Mouse (Mus musculus) midbrain, embryonic 16.5 days (tissue): ENCODE data around the gene Sun1. TPM values are rescaled to one million over a fixed set of nuclear protein-coding genes. Genes with fewer than 3 reads are reported as not detected.

Experiments used
- ATAC-seq: fragments of 200-750 bp; cut with Nextera tagmentation; 2 replicates; pipeline ENCODE4 v1.8.0; 2017; ENCODE audit warnings: moderate TSS enrichment
- H3K27ac ChIP-seq: fragments of 300-500 bp; sonication (generic); 2 replicates; pipeline ENCODE4 v1.5.1; 2014; ENCODE audit warnings: mild to moderate bottlenecking, low read length, mixed read lengths
- H3K27me3 ChIP-seq: fragments of 300-500 bp; sonication (generic); 2 replicates; pipeline ENCODE4 v1.6.1; 2014; ENCODE audit warnings: low read depth, low read length, mixed read lengths; ENCODE audit not compliant: control insufficient read depth, insufficient read depth
- H3K36me3 ChIP-seq: fragments of 300-500 bp; sonication (generic); 2 replicates; pipeline ENCODE4 v1.6.1; 2014; ENCODE audit warnings: mild to moderate bottlenecking, low read length, moderate library complexity, mixed read lengths; ENCODE audit not compliant: control insufficient read depth, insufficient read depth
- H3K4me1 ChIP-seq: fragments of 300-500 bp; sonication (generic); 2 replicates; pipeline ENCODE4 v1.6.1; 2014; ENCODE audit warnings: mild to moderate bottlenecking, low read length, mixed read lengths; ENCODE audit not compliant: control insufficient read depth, insufficient read depth
- H3K4me2 ChIP-seq: fragments of 300-500 bp; sonication (generic); 2 replicates; pipeline ENCODE4 v1.6.1; 2014; ENCODE audit warnings: mild to moderate bottlenecking, low read length, mixed read lengths
- H3K4me3 ChIP-seq: fragments of 300-500 bp; sonication (generic); 2 replicates; pipeline ENCODE4 v1.5.1; 2014; ENCODE audit warnings: low read depth, mild to moderate bottlenecking, low read length, moderate library complexity, mixed read lengths
- H3K9ac ChIP-seq: fragments of 300-500 bp; sonication (generic); 2 replicates; pipeline ENCODE4 v1.6.1; 2014; ENCODE audit warnings: low read depth, low read length, mixed read lengths
- H3K9me3 ChIP-seq: fragments of 300-500 bp; sonication (generic); replicated peaks from 2 replicates; pipeline ENCODE4 v1.6.1; 2014; ENCODE audit warnings: mild to moderate bottlenecking, low read length, mixed read lengths; ENCODE audit not compliant: control insufficient read depth, poor library complexity, severe bottlenecking
- WGBS: fragments of 180-500 bp; shearing (Covaris S2); extraction: QIAGEN DNeasy Blood & Tissue Kit; methylation state at CpG from one replicate; pipeline ENCODE4 v1.1.7; 2014; 5-methylcytosine and 5-hydroxymethylcytosine counted together
- polyA plus RNA-seq: library from polyadenylated mRNA; unstranded; fragments of >200 nt; fragmentation: Nextera tagmentation; extraction: Ambion mirVana; gene quantifications from 2 replicates; pipeline ENCODE4 v1.2.1, GENCODE M21; 2015

Gene Sun1
- polyA plus RNA-seq, 1 experiment from 2014 or later, result 47.4 TPM

- Histone ChIP-seq H3K27me3 (no peaks in the 10 kb centered on the region), H3K9me3 (no peaks in the 10 kb centered on the region), H3K4me2 (no peak overlapping the region), H3K4me1 (no peaks in the 10 kb centered on the region), H3K9ac (no peak overlapping the region), H3K27ac (no peak overlapping the region), H3K4me3 (no peak overlapping the region), H3K36me3 (peaks cover 11% of the 10 kb centered on the region)
- WGBS, result 97% methylated on average over 5 of the region's 5 CpGs
- no peak for ATAC-seq
These were observed 14.7 kb downstream of the Sun1 start for GRCm38 (mm10) chr5:139215184-139215583.

GRCm38 (mm10) chr5:139216121-139216520 lies 15.7 kb downstream of the Sun1 start:
- no peak for ATAC-seq
- Histone ChIP-seq H3K9me3 (no peaks in the 10 kb centered on the region), H3K27ac (no peak overlapping the region), H3K4me2 (no peak overlapping the region), H3K36me3 (peaks cover 10% of the 10 kb centered on the region), H3K27me3 (no peaks in the 10 kb centered on the region), H3K4me3 (no peak overlapping the region), H3K4me1 (no peaks in the 10 kb centered on the region), H3K9ac (no peak overlapping the region)
- 92% methylated on average over 2 of the region's 2 CpGs for WGBS

- no peak for ATAC-seq
- Histone ChIP-seq H3K36me3 (peaks cover 15% of the 10 kb centered on the region), H3K9me3 (no peaks in the 10 kb centered on the region), H3K9ac (no peak overlapping the region), H3K27me3 (no peaks in the 10 kb centered on the region), H3K4me1 (no peaks in the 10 kb centered on the region), H3K27ac (no peak overlapping the region), H3K4me2 (no peak overlapping the region), H3K4me3 (no peak overlapping the region)
- 76% methylated on average over 3 of the region's 3 CpGs for WGBS
These were observed 16.3 kb downstream of the Sun1 start for GRCm38 (mm10) chr5:139216774-139217173.

- Histone ChIP-seq H3K36me3 (peaks cover 27% of the 10 kb centered on the region), H3K9me3 (no peaks in the 10 kb centered on the region), H3K9ac (no peak overlapping the region), H3K4me3 (no peak overlapping the region), H3K27ac (no peak overlapping the region), H3K27me3 (no peaks in the 10 kb centered on the region), H3K4me2 (no peak overlapping the region), H3K4me1 (no peaks in the 10 kb centered on the region)
- 85% methylated on average over 4 of the region's 4 CpGs for WGBS
- ATAC-seq, result no peak
These were observed 19.6 kb downstream of the Sun1 start for GRCm38 (mm10) chr5:139220006-139220515.

- H3K27me3 ChIP-seq, result no peaks in the 10 kb centered on the region
- H3K4me2 ChIP-seq, result no peak overlapping the region
- H3K36me3 ChIP-seq, result peaks cover 25% of the 10 kb centered on the region
- H3K27ac ChIP-seq, result no peak overlapping the region
- no peak for ATAC-seq
- 84% methylated on average over 4 of the region's 4 CpGs for WGBS
- no peaks in the 10 kb centered on the region for H3K9me3 ChIP-seq
- H3K9ac ChIP-seq, result no peak overlapping the region
- H3K4me3 ChIP-seq, result no peak overlapping the region
- H3K4me1 ChIP-seq, result no peaks in the 10 kb centered on the region
These were observed 20.2 kb downstream of the Sun1 start for GRCm38 (mm10) chr5:139220610-139221009.

- H3K4me2 ChIP-seq, result no peak overlapping the region
- H3K4me3 ChIP-seq, result no peak overlapping the region
- H3K9ac ChIP-seq, result no peak overlapping the region
- no peaks in the 10 kb centered on the region for H3K9me3 ChIP-seq
- no peaks in the 10 kb centered on the region for H3K4me1 ChIP-seq
- peaks cover 35% of the 10 kb centered on the region for H3K36me3 ChIP-seq
- no peaks in the 10 kb centered on the region for H3K27me3 ChIP-seq
- 95% methylated on average over 10 of the region's 10 CpGs for WGBS
- no peak overlapping the region for H3K27ac ChIP-seq
- ATAC-seq, result no peak
These were observed 22.9 kb downstream of the Sun1 start for GRCm38 (mm10) chr5:139223331-139223730.

GRCm38 (mm10) chr5:139227236-139227635 lies 26.8 kb downstream of the Sun1 start:
- Histone ChIP-seq H3K9ac (no peak overlapping the region), H3K36me3 (peaks cover 48% of the 10 kb centered on the region), H3K27me3 (no peaks in the 10 kb centered on the region), H3K9me3 (no peaks in the 10 kb centered on the region), H3K4me1 (no peaks in the 10 kb centered on the region), H3K27ac (no peak overlapping the region), H3K4me2 (no peak overlapping the region), H3K4me3 (no peak overlapping the region)
- 97% methylated on average over 4 of the region's 4 CpGs for WGBS
- no peak for ATAC-seq

- Histone ChIP-seq H3K4me1 (no peaks in the 10 kb centered on the region), H3K9me3 (no peaks in the 10 kb centered on the region), H3K4me3 (no peak overlapping the region), H3K9ac (no peak overlapping the region), H3K4me2 (no peak overlapping the region), H3K27me3 (no peaks in the 10 kb centered on the region), H3K27ac (no peak overlapping the region), H3K36me3 (peaks cover 48% of the 10 kb centered on the region)
- no peak for ATAC-seq
- WGBS, result 100% methylated on average over 2 of the region's 2 CpGs
These were observed 27.2 kb downstream of the Sun1 start for GRCm38 (mm10) chr5:139227645-139228044.

GRCm38 (mm10) chr5:139228318-139228717 lies 27.9 kb downstream of the Sun1 start:
- no peak for ATAC-seq
- H3K4me2 ChIP-seq, result no peak overlapping the region
- no peak overlapping the region for H3K27ac ChIP-seq
- H3K27me3 ChIP-seq, result no peaks in the 10 kb centered on the region
- H3K9me3 ChIP-seq, result no peaks in the 10 kb centered on the region
- 98% methylated on average over 3 of the region's 3 CpGs for WGBS
- H3K4me1 ChIP-seq, result no peaks in the 10 kb centered on the region
- peaks cover 48% of the 10 kb centered on the region for H3K36me3 ChIP-seq
- H3K4me3 ChIP-seq, result no peak overlapping the region
- H3K9ac ChIP-seq, result no peak overlapping the region
